In the genomic region with DNA sequence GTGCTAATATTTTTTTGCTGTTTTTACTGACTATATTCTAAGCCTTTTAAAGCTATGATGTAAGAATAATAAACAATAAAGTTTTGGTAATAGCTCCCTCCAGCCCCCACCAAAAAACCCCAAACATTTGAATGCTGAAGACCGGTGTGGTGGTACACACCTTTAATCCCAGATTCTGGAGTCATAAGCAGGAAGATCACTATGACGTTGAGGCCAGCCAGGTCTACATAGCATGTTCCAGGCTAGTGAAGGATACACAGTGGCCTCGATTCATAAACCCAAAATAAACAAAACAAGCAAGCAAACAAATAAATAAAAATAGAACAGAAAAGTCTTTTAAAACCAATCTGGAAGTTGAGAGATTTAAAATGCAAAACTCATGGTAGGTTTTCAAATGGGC, we compare ENCODE assay signal across 7 mouse cellular contexts. TPM values are rescaled to one million over a fixed set of nuclear protein-coding genes. Genes with fewer than 3 reads are reported as not detected.
A peak's percentile ranks its signal among the peaks of the same experiment; 100 is the strongest.
DNase-seq lines count a peak whose midpoint lies in the region; ATAC-seq and TF ChIP-seq lines count a peak whose summit lies in the region.

No protein-coding gene starts in this region.

- ATAC-seq in forebrain, embryonic 13.5 days, result peak; percentile 42; the same call in 1 of the 2 replicates
- ATAC-seq in intestine, embryonic 16.5 days, result 0 out of 2 replicates have a peak, but pooled peaks have one; percentile 24

- H3K9ac ChIP-seq in forebrain, embryonic 13.5 days, result no peak overlapping the region
- no peak overlapping the region for H3K9ac ChIP-seq in intestine, embryonic 16.5 days (ENCODE audit: low read depth, low read length)

- no peak overlapping the region for H3ac ChIP-seq in myocyte (ENCODE audit: control insufficient read depth, insufficient read length)

- no peak for TF ChIP-seq POLR2A in myocyte (IDR thresholded peaks at IDR 0.05; ENCODE audit: insufficient read length, low read depth)

- no peak overlapping the region for H3K4me2 ChIP-seq in forebrain, embryonic 13.5 days
- no peak overlapping the region for H3K4me2 ChIP-seq in intestine, embryonic 16.5 days (ENCODE audit: low read depth, low read length)
- peak overlapping the region; percentile 40 for H3K4me2 ChIP-seq in myocyte (ENCODE audit: low read depth)

- WGBS in forebrain, embryonic 13.5 days, result 89% methylated on average over 3 of the region's 3 CpGs
- WGBS in intestine, embryonic 16.5 days, result 71% methylated on average over 3 of the region's 3 CpGs

- peaks cover 8% of the 10 kb centered on the region for H3K4me1 ChIP-seq in forebrain, embryonic 13.5 days
- peaks cover 6% of the 10 kb centered on the region for H3K4me1 ChIP-seq in intestine, embryonic 16.5 days (ENCODE audit: control insufficient read depth, insufficient read depth, low read length)

- H3K27ac ChIP-seq in forebrain, embryonic 13.5 days, result no peak overlapping the region
- no peak overlapping the region for H3K27ac ChIP-seq in intestine, embryonic 16.5 days (ENCODE audit: low read length)

- H3K4me3 ChIP-seq in forebrain, embryonic 13.5 days, result no peak overlapping the region
- H3K4me3 ChIP-seq in intestine, embryonic 16.5 days (ENCODE audit: low read length), result no peak overlapping the region
- peak overlapping the region; percentile 87 for H3K4me3 ChIP-seq in myocyte

- no peaks in the 10 kb centered on the region; the same call in 1 of the 2 replicates for H3K9me3 ChIP-seq in forebrain, embryonic 13.5 days (replicated peaks)
- no peaks in the 10 kb centered on the region for H3K9me3 ChIP-seq in intestine, embryonic 16.5 days (ENCODE audit: control insufficient read depth, low read length)

- H3K79me2 ChIP-seq in myocyte (ENCODE audit: control insufficient read depth, insufficient read depth), result peaks cover 37% of the 10 kb centered on the region

- H3K27me3 ChIP-seq in forebrain, embryonic 13.5 days, result no peaks in the 10 kb centered on the region
- no peaks in the 10 kb centered on the region for H3K27me3 ChIP-seq in intestine, embryonic 16.5 days (replicated peaks; ENCODE audit: control insufficient read depth, insufficient read depth, low read length)
- H3K27me3 ChIP-seq in myocyte (ENCODE audit: control insufficient read depth, insufficient read depth, insufficient read length), result no peaks in the 10 kb centered on the region

- DNase-seq in kidney, adult 9 months, result peak; percentile 11
- DNase-seq in kidney, postnatal 36 days, result no peak
- no peak for DNase-seq in ovary, postnatal 10 days (ENCODE audit: low spot score)
- no peak for DNase-seq in layer of hippocampus, adult 9-10 months (ENCODE audit: low spot score)

- H3K36me3 ChIP-seq in forebrain, embryonic 13.5 days (ENCODE audit: poor library complexity, severe bottlenecking), result peaks cover 12% of the 10 kb centered on the region
- H3K36me3 ChIP-seq in intestine, embryonic 16.5 days (ENCODE audit: control insufficient read depth, insufficient read depth, low read length), result 0 out of 2 replicates have a peak, but pooled peaks cover 5% of the 10 kb centered on the region
- peaks cover under 1% of the 10 kb centered on the region for H3K36me3 ChIP-seq in myocyte (ENCODE audit: control insufficient read depth, insufficient read depth)

TF ChIP-seq in myocyte, 11 proteins besides CTCF, POLR2A, EP300 and RAD21:
- no peak for TF ChIP-seq MYOG (IDR thresholded peaks at IDR 0.05; ENCODE audit: control insufficient read depth in 1 of 3, insufficient read depth in 1 of 3, insufficient read length in 2 of 3, low read depth in 2 of 3)
- no peak for TF ChIP-seq REST (IDR thresholded peaks at IDR 0.05; ENCODE audit: insufficient read depth, insufficient read length)
- no peak for TF ChIP-seq USF1 (IDR thresholded peaks at IDR 0.05; ENCODE audit: low read depth)
- no peak for TF ChIP-seq TCF3 (IDR thresholded peaks at IDR 0.05; ENCODE audit: insufficient read length, low read depth)
- no peak for TF ChIP-seq MAX (IDR thresholded peaks at IDR 0.05; ENCODE audit: low read depth)
- TF ChIP-seq MYOD1 (IDR thresholded peaks at IDR 0.05; ENCODE audit: control insufficient read depth in 1 of 3, insufficient read length in 2 of 3, low read depth in 2 of 3), result no peak
- no peak for TF ChIP-seq E2F4 (IDR thresholded peaks at IDR 0.05; ENCODE audit: insufficient read depth)
- TF ChIP-seq CEBPB (IDR thresholded peaks at IDR 0.05; ENCODE audit: insufficient read depth, poor library complexity, severe bottlenecking), result no peak
- no peak for TF ChIP-seq POLR2AphosphoS2 (IDR thresholded peaks at IDR 0.05; ENCODE audit: insufficient read length, low read depth)
- TF ChIP-seq TCF12 (IDR thresholded peaks at IDR 0.05; ENCODE audit: insufficient read depth, poor library complexity, severe bottlenecking), result no peak
- TF ChIP-seq SRF (IDR thresholded peaks at IDR 0.05; ENCODE audit: control insufficient read depth, insufficient read length, low read depth), result no peak

RNA-seq across cellular contexts. Expression of a gene that starts 0.5 kb away (rescaled TPM):
- polyA plus RNA-seq in forebrain, embryonic 13.5 days (2015; fragmentation: Nextera tagmentation; extraction: Ambion mirVana), result 51.4 and 54.7 TPM in 2 replicates
- 32.3 and 35.7 TPM in 2 replicates for polyA plus RNA-seq in intestine, embryonic 16.5 days (2015; fragmentation: Nextera tagmentation; extraction: Ambion mirVana)
- polyA plus RNA-seq in myocyte (2012; fragmentation: generic; extraction: Trizol), result 10.5 TPM

RNA-seq across cellular contexts. Expression of a gene that starts 30.5 kb away (rescaled TPM):
- polyA plus RNA-seq in forebrain, embryonic 13.5 days (2015; fragmentation: Nextera tagmentation; extraction: Ambion mirVana), result 0.25 TPM in 1 of 2 replicates, not detected in the other
- polyA plus RNA-seq in intestine, embryonic 16.5 days (2015; fragmentation: Nextera tagmentation; extraction: Ambion mirVana), result 13.5 and 14.6 TPM in 2 replicates
- 2.5 TPM for polyA plus RNA-seq in myocyte (2012; fragmentation: generic; extraction: Trizol)
